Mouse (Mus musculus) heart, postnatal 4 days (tissue): Measurements from ENCODE around the gene U2surp. TPM values are rescaled to one million over a fixed set of nuclear protein-coding genes. Genes with fewer than 3 reads are reported as not detected.
"Not testable (repeated sequence)": the region's sequence is repeated elsewhere in the genome, so short reads cannot be mapped to it uniquely, and the experiment has no call there.

ENCODE experiments used
- DNase-seq: peaks from one replicate; pipeline ENCODE4 v3.0.0; 2021
- total RNA-seq, 2 experiments: library from RNA; stranded (reverse); gene quantifications; 2 replicates each; pipeline ENCODE4 v1.2.3; 2021

The U2surp gene
- total RNA-seq, 2 experiments from 2014 or later, result 56.5 to 57.9 TPM

DNA sequence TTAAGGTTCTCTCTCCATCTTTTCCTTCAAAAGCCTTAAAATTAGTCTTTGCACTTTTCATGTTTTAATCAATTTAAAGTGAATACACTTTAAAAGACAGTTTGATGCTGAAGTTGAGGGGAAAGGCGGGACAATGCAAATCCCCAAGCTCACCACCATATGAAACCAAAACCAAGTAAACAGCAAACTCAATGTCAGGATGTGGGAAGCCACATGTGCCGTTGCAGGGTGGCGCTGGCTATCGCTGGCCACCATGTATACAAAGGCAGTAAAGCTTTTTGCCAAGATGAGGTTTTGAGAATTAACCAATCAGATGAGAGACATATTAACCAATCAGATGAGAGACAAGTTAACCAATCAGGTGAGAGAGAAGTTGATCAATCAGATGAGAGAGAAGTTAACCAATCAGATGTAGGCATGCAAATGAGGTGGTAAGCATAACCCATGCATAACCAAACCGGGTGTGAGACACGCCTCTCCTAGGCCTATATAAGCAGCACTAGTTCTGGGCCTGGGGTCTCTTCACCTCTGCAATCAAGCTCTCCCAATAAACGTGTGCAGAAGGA, 42.7 kb downstream of the U2surp start:
- not testable (repeated sequence) for DNase-seq

DNA sequence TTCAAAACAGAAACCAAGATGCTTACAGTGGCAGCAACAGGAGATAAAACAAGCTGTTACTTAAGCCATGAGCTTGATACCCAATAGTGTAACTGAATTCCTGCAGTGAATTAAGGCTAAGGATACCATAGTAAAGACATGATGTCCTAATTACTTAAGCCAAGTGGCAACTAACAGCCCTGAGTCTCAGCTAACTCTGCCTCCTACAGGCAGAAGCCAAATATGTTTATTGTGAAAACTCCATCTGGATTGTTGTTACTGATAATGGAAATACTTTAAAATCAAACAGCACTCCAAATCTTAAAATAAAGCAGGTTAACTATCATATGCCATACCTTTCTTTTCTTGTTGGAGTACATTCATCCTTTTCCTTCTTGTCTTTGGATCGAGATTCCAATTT, 47.8 kb downstream of the U2surp start:
- no peak for DNase-seq

DNA sequence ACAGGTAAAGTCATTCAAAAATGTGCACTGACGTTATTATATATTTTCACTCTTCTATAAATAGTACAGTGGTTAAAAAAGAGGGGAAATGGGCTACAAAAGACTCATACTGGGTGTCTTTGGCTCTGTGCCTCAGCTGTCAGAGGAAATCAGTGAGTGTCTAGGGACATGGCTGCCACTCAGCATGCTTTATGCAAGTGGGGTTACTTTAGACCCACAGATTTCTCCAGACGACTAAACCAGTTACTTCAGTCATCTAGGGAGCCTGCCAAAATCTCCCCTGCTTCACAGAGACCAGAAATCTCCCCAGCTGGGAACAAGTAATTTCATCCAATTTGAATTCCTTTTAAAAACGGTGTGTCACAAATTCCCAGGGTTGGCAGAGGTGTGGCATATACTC, 59.9 kb downstream of the U2surp start:
- no peak for DNase-seq

DNA sequence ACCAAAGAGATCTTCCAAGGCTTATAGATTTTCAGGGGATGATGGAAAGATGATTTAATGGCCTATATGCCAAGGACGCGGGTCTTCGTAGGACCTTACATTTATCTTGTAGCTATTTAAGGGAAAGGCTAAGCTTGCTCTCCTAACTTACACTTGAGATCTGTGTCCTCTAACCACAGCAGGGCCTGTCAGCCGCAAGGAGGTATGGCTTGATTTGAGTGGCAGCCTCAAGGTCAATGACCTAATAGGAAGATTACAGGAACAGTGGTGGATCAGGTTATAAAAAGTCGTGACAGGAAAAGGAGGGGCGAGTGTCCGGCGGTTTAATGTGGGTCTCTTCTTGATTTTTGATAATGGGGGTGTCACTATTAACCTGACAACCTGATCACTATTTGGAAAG, 61.2 kb downstream of the U2surp start:
- peak; percentile 49 for DNase-seq

DNA sequence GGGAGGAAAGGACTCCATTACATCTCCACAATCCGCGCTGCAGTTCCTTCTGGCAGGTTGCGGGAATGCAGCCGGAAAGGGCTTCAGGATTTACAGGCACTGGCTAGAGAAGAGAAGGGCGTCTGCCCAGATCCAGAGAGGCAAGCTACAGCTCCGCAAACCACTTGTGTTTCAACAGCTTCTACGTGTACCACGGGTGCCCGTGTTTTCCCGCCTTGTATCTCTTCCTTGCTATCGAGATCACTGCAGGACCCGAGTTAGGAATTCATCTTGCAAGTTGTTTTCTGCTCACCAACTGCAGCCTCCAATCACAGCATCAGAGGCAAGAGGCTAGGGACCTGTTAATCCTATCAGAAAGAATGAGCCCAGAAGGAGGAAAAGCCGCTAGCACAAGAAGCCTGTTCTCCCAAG, 69.5 kb downstream of the U2surp start:
- peak; percentile 54 for DNase-seq

DNA sequence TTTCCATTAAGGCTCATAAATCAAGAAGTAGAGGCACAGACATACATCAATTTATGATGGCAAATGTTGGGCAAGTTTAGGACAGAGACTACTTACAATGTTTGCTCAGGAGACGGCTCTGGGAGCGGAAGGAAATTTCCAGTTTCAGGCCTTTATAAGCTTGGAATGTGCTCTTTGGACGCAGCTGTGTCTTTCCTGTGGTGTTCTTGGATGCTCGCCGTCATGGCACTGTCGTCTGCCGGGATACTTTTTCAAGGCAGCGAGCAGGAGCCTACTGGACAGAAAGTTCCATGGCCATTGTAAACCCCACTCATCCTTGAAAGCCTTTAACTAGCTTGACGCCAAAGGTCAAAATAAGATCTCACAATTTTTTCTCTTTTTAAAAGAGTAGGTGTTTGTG, 73.9 kb downstream of the U2surp start:
- DNase-seq, result no peak

DNA sequence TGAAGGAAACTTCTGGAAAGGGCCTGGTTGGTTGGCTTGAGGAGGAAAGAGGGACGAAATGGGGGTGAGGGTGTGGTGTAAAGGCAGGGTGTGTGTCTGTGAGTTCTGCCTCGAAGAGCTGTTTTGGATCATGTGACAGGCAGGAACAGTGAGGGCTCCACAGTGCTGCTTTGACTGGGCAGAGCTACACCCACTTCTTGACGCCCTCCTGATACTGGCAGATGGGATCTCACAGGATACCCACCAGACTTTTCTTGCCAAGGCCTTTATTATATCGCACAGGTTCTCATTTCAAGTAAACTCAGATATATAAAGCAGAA, 75.5 kb downstream of the U2surp start:
- no peak for DNase-seq

DNA sequence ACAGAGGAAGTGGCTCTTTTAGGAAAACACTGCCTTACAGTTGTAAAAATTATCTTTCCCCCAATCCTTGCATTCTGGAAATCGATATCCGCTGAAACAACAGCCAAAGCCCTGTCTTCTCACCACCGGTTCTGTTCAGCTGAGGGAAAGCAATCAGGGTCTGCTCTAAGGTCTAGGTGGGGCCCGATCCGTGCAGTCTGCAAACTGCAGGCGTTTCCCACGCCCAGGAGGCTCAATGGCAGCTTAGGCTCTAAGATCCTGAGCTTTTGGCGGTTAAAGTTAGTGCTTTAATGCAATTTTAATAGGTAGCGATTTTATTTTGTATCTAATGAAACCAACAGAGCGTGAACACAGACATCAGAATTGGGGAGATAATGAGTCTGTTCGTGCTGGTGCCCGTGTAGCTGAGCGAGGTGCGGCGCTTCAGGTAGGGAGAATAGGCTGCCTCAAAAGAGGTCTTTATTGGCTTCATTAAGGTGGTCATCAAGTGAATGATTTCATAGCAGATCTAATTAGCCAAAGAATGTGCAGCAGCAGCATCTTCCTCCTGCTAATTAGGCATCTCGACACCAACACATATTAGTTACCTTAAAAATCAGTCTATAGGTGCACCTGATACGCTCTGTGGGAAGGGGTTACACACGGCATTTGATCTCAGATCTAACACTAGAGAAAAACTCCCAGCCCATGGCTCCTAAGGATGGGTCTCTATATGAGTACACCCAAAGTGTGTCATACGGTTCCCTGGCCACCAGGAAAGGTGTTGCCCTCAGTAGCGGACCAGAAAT, 76.1 kb downstream of the U2surp start:
- no peak for DNase-seq

DNA sequence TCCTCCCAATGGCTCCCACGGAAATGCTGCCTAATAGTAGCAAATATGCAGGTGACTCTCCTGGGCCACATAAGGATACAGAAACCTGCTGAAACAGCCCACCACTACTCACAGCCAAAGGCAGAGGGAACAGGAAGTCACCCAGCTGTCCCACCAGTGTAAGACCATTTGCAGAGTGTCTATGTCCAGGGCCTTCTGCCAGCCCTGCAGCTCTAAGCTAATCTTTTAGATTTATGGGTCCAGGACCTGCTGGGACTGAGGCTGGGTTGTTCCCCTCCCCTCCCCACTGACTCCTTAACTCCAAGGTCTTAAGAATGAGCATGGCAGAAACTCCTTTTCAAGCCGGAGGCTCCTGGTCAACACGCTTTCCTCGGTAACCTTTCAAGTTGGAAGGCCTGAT, 83.5 kb downstream of the U2surp start:
- DNase-seq, result no peak

DNA sequence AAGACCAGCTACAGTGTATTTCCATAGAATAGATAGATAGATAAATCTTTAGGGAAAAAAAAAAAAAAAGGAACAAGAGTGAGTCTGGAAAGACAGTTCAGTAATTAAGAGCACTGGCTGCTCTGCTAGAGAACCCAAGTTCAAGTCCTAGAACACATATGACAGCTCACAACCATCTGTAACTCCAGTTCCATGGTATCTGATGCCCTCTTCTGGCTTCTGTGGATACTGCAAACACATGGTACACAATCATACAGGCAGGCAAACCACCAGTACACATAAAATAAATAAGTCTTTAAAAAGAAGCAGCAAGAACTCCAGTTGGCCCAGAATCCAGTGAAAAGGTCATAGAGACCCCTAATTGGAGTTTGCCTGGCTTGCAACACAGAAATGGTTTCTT, 97.9 kb downstream of the U2surp start:
- no peak for DNase-seq

DNA sequence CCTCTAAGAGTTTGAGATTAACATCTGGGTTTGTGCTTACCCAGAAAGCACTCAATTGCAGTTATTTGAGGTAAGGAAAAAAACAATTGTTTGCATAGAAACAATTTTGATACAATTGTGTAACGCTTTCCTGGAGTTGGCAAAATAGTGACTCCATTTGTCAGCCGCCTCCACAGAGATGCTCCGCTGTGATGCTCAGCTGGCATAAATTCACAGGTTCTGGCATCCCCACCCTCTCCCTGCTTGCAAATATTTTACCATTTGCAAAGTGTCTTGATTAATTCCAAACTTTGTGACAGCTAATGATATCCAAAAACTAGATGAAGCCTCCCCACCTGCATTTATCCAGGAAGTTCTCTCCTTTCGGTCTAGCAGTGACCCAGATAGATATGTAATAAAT, 99.7 kb downstream of the U2surp start:
- no peak for DNase-seq

DNA sequence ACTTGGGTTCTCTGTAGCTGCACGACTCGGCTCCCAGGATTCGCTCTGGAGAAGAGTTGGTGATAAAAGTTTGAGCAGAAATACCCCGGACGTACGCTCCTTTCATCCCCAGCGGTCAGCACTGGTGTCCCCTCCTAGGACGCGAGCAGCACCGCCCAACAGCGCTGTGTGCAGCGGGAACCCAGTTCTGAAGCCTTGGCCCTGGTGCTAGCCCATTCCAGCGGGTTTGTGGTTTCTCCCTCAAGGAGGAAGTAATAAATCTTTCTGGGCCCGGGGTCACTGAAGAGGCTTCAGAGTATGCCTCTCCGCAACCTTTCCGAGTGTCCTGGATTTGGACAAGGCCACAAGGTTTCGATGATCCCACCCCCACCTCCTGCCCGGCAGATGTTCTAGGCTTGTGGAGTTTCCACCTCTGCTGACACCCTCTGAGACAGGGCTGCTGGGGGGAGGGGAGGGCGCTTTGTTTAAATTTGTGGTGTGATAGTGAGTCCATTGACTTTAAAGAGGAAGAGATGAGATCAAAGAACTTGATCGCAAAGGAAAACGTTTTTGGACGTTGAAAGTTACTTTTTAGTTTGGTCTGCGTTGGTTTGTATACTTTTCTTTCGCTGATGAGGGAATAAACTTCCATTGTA, 104.1 kb downstream of the U2surp start:
- peak; percentile 45 for DNase-seq

Other genes starting within 250 kb of the U2surp start
- 1 to 10 TPM; 3.8 to 4.1 TPM for gene Chst2, start 105.3 kb downstream of the U2surp start, total RNA-seq
- gene Paqr9, start 47.7 kb upstream of the U2surp start, total RNA-seq, result 10 to 100 TPM; 35.1 to 37.6 TPM
- gene Pcolce2, start 125.6 kb upstream of the U2surp start, total RNA-seq, result 10 to 100 TPM; 10.8 to 13.6 TPM
- 1 to 10 TPM; 8.2 to 9.5 TPM for gene Trpc1, start 238.4 kb upstream of the U2surp start, total RNA-seq